Mouse (Mus musculus) spleen, postnatal 14 days (tissue): ENCODE data around the gene Me3.

Experiments
- DNase-seq, 2 experiments: peaks; one replicate each; pipeline ENCODE4 v3.0.0; 2021 to 2022; ENCODE audit warnings: low spot score in 2 of 2

The Me3 gene

DNA sequence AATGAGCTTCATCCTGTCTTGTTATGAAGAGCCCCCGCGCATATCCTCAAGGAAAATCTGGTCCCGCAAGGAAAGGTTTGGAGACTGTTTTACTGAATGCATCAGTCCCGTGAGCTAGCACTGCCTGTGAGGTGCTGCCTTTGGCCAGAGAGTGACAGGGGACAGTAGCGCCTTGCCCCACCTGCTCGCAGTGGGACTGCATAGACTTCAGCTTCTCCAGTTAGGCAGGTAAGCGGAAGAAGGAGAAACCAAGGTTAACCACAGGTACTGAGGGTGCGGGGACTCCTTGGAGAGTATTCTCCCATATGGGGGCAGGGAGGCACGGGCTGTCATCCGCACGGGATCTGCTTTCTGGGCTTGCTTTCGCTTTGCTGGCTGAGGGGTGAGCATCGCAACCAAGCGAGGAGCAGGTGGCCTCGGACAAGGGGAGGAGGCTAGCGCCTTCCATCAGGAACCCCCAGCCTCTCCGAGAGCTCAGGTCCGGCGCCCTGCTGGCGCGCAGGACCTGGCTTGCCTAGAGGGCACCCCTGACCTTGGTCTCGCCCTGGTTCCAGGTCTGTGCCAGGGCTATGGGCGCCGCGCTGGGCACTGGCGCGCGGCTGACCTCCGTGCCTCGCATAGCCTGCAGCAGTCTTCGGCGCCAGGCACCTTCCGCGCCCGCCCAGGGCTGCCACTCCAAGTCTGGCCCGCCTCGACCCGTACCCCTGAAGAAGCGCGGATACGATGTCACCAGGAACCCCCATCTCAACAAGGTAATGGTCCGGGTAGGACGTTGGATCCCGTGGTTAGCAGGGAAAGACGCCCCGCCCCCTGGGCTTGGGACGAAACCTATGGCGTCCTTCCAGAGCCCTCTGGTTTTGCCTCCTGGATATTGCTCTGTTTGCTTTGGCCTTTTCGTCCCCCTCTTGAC lies at the start of gene Me3:
TSS of gene Me3 (plus strand) at position 51 of the 910 bp plus-strand sequence.
- no peak for DNase-seq

- no peak for DNase-seq
Measured at GRCm38 (mm10) chr7:89590039-89590438, 42.2 kb upstream of the Me3 start.

DNA sequence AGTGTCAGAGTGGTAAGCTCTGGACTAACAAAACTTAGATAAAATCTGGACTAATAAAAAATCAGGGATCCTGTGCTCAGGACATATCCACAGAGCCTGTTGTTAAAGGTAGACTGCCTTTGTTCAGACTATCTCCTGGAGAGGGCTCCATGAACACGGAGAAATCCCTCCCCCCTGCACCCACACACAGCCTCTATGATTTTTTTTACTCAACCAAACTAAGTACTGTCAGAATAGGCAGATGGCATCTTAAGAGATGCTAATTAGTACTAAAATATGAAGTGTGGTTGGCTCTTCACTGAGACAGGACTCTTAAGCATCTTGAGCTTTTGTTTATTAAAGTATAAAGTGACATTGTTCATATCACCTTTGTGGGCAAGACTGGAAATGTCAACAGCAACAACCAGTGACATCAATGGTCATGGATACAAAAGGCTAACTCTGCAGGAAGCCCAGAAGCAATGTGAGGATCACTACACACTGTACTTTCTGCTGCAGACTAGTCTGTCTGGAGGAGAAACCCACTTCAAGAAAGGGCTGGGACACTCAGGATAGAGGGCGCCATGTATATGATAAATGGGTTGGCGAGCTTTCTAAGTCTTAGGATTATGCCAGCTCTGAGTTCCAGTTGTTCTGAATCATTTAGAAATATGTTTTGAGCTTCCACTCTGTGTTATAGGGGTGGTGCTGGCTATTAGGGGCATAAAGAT lies 41.5 kb upstream of the Me3 start:
- no peak for DNase-seq

- DNase-seq = no peak
Measured at GRCm38 (mm10) chr7:89595813-89596212, 36.4 kb upstream of the Me3 start.

- DNase-seq = no peak
Measured at GRCm38 (mm10) chr7:89605589-89606536, 26.3 kb upstream of the Me3 start.

DNA sequence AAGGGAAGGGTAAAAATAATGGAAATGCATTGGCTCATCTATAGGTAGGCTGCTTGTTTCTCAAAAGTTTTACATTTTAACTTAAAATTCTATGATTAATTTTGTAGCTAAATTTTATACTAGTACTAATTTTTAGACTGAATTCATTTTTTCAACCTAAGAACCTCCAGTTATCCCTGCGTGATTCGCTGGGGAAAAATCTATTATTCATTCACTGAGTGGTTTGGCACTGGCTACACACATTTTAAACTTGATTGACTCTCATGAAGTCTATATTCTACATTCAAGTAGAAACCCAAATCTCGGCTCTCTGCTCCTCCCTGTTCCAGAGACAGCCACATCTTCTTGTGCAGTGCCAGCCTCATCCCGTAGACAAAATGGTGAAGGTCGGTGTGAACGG lies 24.9 kb upstream of the Me3 start:
- no peak for DNase-seq

GRCm38 (mm10) chr7:89611236-89611635 lies 21.0 kb upstream of the Me3 start:
- no peak for DNase-seq

DNA sequence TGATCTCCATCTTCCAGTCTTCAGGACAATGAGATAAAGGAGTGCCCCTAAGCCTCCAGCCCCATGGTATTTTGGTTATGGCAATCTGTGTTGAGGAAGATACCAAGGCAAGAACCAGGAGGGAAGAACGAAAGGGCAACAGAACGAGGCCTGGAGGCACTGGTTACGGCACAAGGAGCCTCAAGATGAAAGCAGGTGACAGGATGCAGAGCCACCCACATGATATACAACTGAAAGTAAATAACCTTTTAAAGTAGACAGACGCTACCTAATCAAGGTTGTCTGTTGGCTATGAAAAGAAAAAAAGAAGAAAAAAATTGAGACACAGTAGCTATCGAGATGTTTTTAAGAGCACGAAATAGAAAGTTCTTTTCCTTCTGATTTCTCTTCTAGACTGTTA lies 16.0 kb upstream of the Me3 start:
- DNase-seq = no peak

- DNase-seq = no peak
Measured at GRCm38 (mm10) chr7:89623331-89623730, 8.9 kb upstream of the Me3 start.

GRCm38 (mm10) chr7:89627393-89627792 lies 4.8 kb upstream of the Me3 start:
- no peak for DNase-seq

DNA sequence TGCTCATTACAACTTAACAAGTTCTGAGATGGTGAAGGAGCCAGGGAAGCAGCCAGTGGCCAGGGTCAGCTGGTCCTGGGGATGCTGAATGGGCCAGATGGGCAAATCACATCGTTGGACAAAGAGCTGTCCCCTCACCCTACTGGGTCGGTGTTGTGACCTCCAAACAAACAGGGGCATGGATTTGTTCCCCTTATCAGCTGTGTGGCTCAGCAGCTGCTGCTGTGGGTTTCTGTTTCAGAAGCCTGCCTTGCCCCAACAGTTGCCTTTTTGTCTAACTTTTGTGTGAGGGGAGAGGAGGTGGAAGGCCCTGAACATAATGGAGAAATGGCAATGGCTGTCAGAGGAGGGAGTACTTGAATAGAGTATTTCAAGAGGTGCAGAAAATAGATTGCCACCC lies 4.2 kb upstream of the Me3 start:
- no peak for DNase-seq

DNA sequence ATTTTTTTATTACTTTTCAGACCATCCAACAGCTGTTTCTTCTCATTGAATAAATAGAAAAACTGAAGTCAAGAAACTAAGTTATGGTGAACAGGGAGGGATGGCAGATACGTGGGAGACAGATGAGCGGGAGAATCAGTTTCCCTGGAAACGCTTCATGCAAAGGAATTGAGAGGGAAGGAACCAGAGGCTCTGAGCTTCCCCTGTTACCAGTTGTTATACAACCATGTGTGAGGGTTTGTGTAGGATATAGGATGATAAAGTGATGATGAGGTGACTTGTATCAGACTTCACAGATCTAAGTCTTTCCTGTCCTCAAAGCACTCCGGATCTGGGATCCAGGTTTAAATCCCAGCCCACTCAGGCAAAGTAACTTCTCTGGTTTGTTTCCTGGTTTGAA lies 3.2 kb upstream of the Me3 start:
- DNase-seq = no peak

DNA sequence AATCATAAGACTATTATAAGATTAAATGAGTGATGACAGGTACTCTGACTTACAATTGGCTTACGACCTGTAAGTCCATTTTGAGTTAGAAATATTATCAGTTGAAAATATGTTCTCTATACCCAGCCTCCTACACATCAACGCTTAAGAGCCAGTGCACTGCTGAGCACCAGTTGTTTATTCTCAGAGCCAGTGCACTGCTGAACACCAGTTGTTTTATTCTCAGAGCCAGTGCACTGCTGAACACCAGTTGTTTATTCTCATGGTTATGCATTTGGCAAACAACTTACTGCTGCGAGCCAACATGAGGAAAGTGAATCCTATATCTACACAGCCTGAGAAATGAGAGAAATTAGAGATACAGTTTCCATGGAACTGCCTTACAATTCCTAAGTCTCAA lies 2.3 kb upstream of the Me3 start:
- DNase-seq = no peak

DNA sequence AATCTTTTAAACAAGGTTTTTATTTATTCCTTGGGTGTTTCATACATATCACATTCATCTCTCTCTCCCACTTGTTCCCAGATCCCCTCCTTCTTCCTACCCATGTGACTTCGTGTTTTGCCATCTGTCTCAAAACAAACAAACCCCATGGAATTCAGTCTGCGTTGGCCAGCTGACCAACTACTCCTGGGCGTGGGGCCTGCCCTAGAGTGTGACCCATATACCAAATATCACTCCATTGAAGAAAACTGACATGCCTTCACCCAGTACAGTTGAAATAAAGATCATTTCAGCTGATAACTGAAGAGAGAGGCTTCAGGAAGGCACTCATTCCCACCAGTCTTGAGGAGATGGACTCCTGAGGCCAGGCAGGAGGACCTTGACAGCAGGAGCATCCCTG lies 1.4 kb upstream of the Me3 start:
- DNase-seq = no peak

DNA sequence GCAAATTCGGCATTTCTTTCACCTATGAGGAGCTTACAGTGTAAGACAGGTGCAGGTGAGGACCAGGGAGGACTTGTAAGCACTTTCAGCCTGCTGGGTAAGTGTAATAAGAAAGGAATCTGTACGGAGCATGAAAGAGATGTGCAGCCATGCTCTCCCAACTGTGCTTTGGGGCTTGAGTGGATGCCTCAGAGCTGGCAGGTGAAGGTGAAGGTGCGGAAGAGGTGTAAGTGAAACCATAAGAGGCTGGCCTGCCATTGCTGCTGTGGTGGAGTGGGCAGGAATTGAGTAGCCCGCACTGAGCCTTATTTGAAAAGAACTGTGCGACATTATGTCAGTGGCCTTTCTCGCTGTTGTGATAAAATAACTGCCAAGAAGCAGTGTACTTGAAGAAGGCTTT lies 8.3 kb downstream of the Me3 start:
- no peak for DNase-seq

- DNase-seq = no peak
Measured at GRCm38 (mm10) chr7:89640944-89641661, 8.9 kb downstream of the Me3 start.

DNA sequence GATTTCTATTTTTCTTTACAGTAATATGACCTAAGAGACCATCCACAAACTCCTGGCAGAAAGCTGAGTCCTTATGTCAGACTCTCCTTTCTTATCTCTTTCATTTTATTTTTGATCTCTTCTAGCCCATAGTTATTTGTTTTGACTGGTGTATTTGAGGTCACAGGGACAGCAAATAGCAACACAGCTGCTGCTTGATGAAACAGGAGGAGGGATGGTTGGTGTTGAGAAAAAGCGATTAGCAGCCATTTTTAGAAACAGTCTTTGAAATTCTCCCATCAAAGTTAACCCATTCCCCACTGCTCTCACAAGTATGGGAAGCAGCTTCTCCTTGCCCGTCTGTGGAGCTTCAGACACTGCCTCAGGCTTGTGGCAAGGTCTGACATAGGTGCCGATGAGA lies 12.8 kb downstream of the Me3 start:
- DNase-seq = no peak

DNA sequence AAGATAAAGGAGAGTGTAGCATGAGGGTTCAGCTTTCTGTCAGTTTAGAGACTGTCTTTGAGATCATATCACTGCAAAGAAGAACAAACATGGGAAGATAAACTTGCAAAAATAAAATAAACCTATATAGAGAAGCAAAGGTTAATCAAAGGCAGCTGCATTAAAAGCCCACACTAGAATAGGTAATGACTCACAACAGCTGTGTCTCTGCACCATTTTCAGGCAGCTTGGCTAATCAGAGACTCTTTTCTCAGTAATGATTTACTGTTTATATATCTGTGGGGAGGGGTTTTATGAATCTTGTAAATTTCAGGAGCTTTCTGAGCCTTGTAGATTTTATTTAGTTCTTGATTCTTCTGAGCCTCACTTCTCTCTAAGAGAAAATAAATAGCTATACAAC lies 15.7 kb downstream of the Me3 start:
- no peak for DNase-seq

- DNase-seq = no peak
Measured at GRCm38 (mm10) chr7:89657183-89657582, 25.0 kb downstream of the Me3 start.

- no peak for DNase-seq
Measured at GRCm38 (mm10) chr7:89657692-89658212, 25.6 kb downstream of the Me3 start.

DNA sequence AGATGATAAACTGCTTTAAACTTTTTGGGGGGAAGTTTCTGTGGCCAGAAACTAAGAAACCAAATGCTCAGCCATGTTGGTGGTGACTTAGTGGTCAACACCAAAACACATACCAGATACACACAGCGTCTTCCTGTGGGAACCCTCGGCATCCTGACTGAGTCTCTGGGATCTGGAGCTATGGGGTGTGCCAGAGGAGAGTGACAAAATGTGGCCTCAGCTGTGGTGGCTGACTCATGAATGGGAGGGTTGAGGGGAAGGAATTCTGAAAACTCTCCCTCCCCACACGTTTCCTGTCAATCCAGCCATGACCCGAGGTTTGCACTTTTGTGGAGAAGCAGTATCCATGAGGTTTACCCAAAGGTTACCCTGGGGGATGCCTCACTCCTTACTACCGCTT lies 32.0 kb downstream of the Me3 start:
- DNase-seq = no peak
